Mouse (Mus musculus) lung, embryonic 14.5 days (tissue): ENCODE measurements at regions not wholly inside any gene's neighbourhood (a gene's known extent, or its start where the extent isn't known, plus 50 kb on each side); places are given as distances from the start of the nearest gene placed in this dataset.
A peak's percentile ranks its signal among the peaks of the same experiment; 100 is the strongest.
"Not testable (repeated sequence)": the region's sequence is repeated elsewhere in the genome, so short reads cannot be mapped to it uniquely, and the experiment has no call there.

Source experiments
- ATAC-seq: fragments of 200-750 bp; cut with Nextera tagmentation; 2 replicates; pipeline ENCODE4 v1.8.0; 2017; ENCODE audit warnings: mild to moderate bottlenecking, moderate TSS enrichment, moderate library complexity; ENCODE audit not compliant: insufficient read depth
- DNase-seq: peaks from one replicate; pipeline ENCODE4 v3.0.0-alpha.2; 2015
- H3K27ac ChIP-seq: fragments of 300-500 bp; sonication (generic); 2 replicates; pipeline ENCODE4 v1.5.1; 2014; ENCODE audit warnings: low read depth, mild to moderate bottlenecking, moderate library complexity
- H3K27me3 ChIP-seq: fragments of 300-500 bp; sonication (generic); 2 replicates; pipeline ENCODE4 v1.6.1; 2014; ENCODE audit warnings: low read length, control low read depth; ENCODE audit not compliant: insufficient read depth
- H3K36me3 ChIP-seq: fragments of 300-500 bp; sonication (generic); 2 replicates; pipeline ENCODE4 v1.6.1; 2014; ENCODE audit warnings: control low read depth; ENCODE audit not compliant: insufficient read depth
- H3K4me1 ChIP-seq: fragments of 300-500 bp; sonication (generic); 2 replicates; pipeline ENCODE4 v1.6.1; 2014; ENCODE audit warnings: antibody characterized with exemption, control low read depth; ENCODE audit not compliant: insufficient read depth
- H3K4me2 ChIP-seq: fragments of 300-500 bp; sonication (generic); 2 replicates; pipeline ENCODE4 v1.6.1; 2014; ENCODE audit warnings: mild to moderate bottlenecking
- H3K4me3 ChIP-seq: fragments of 300-500 bp; sonication (generic); 2 replicates; pipeline ENCODE4 v1.5.1; 2014; ENCODE audit warnings: low read depth, low read length
- H3K9ac ChIP-seq: fragments of 300-500 bp; sonication (generic); 2 replicates; pipeline ENCODE4 v1.6.1; 2014
- H3K9me3 ChIP-seq: fragments of 300-500 bp; sonication (generic); 2 replicates; pipeline ENCODE4 v1.6.1; 2016; ENCODE audit warnings: low read depth, low read length, control low read depth
- CTCF ChIP-seq: IDR thresholded peaks from 2 replicates; pipeline ENCODE4 v1.5.1; 2016; ENCODE audit warnings: antibody characterized with exemption, low read depth
- WGBS: fragments of 180-500 bp; shearing (Covaris S2); extraction: QIAGEN DNeasy Blood & Tissue Kit; methylation state at CpG from one replicate; pipeline ENCODE4 v1.1.7; 2014; 5-methylcytosine and 5-hydroxymethylcytosine counted together

GRCm38 (mm10) chr8:34275977-34276660 is 164.6 kb upstream of the Gm10131 start:
- WGBS = 69% methylated on average over 7 of the region's 7 CpGs
- no peak overlapping the region for H3K27ac ChIP-seq
- H3K9ac ChIP-seq = no peak overlapping the region
- H3K4me3 ChIP-seq = no peak overlapping the region
- DNase-seq = no peak
- no peak overlapping the region for H3K4me2 ChIP-seq
- no peaks in the 10 kb centered on the region for H3K27me3 ChIP-seq
- H3K9me3 ChIP-seq = no peaks in the 10 kb centered on the region
- TF ChIP-seq CTCF = no peak
- no peak for ATAC-seq
- H3K36me3 ChIP-seq = no peaks in the 10 kb centered on the region
- H3K4me1 ChIP-seq = 0 out of 2 replicates have a peak, but pooled peaks cover under 1% of the 10 kb centered on the region

DNA sequence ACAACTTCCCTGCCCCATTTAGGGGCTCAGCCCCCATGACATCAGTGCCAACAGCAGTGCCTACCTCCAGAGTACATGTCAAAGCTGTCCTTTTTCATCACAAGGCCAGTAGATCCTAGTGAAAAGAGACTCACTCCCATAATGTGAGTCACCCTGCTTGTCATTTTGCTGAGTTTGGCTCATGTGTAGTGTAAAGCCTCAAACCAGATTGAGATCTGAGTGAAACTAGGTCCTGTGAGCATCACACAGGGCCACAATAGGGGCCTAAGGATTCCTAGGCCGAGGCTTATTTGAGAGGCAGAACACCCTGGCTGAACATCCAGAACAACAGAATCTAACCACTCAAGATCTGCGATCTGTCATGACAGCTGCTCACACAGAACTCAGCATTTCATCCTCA is 163.3 kb upstream of the Gm10131 start:
- not testable (repeated sequence) for H3K4me3 ChIP-seq, H3K27ac ChIP-seq, DNase-seq, H3K4me1 ChIP-seq, ATAC-seq, H3K4me2 ChIP-seq, H3K9ac ChIP-seq, H3K9me3 ChIP-seq, H3K36me3 ChIP-seq, H3K27me3 ChIP-seq
- 84% methylated on average over 2 of the region's 2 CpGs for WGBS

GRCm38 (mm10) chr8:34274171-34274570 is 162.6 kb upstream of the Gm10131 start:
- no peak for ATAC-seq
- no peaks in the 10 kb centered on the region for H3K27me3 ChIP-seq
- no peaks in the 10 kb centered on the region for H3K9me3 ChIP-seq
- no peak for TF ChIP-seq CTCF
- 92% methylated on average over 6 of the region's 6 CpGs for WGBS
- no peak overlapping the region for H3K4me2 ChIP-seq
- no peak overlapping the region for H3K4me3 ChIP-seq
- no peak overlapping the region for H3K9ac ChIP-seq
- DNase-seq = no peak
- no peaks in the 10 kb centered on the region for H3K36me3 ChIP-seq
- H3K4me1 ChIP-seq = no peaks in the 10 kb centered on the region
- H3K27ac ChIP-seq = no peak overlapping the region

GRCm38 (mm10) chr8:34269848-34270247 is 158.3 kb upstream of the Gm10131 start:
- Histone ChIP-seq H3K4me2 (no peak overlapping the region), H3K4me3 (no peak overlapping the region), H3K36me3 (no peaks in the 10 kb centered on the region), H3K9ac (no peak overlapping the region), H3K4me1 (no peaks in the 10 kb centered on the region), H3K27me3 (no peaks in the 10 kb centered on the region), H3K27ac (no peak overlapping the region), H3K9me3 (no peaks in the 10 kb centered on the region)
- ATAC-seq = no peak
- no peak for DNase-seq
- 83% methylated on average over 6 of the region's 6 CpGs for WGBS
- no peak for TF ChIP-seq CTCF

DNA sequence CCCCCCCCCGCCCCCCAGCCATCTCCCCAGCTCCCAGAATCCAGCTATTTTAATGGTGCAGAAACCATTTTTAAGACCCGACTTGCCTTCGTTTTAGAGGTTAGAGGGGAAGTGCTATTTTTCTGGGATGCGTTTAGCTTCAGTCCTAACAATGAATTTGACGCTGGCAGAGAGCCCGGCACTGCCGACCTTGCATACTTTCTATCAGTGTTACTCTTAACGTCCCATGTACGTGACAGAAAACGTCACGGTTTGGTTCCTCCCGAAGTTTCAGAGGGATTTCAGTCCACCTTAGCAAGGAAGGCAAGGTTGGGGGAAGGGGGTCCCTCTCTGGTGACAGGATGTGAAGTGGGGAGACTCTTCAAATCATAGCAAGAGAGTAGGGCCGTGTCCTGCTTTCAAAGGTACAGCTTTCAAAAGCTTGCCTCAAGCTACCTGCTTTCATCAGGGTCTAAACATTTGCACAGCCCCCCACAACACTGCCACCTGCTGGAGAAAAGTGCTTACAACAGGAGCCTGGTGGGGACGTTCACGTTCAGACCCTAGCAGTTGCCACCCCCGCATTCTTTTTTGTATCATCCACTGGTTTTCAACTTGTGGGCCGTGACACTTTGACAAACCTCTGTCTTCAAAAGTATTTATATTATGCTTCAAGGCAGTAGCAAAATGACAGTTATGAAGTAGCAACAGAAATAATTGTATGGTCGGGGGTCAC is 157.4 kb upstream of the Gm10131 start:
- peak; percentile 37 for TF ChIP-seq CTCF
- WGBS = 86% methylated on average over 18 of the region's 18 CpGs
- Histone ChIP-seq H3K4me1 (no peaks in the 10 kb centered on the region), H3K27ac (no peak overlapping the region), H3K4me3 (no peak overlapping the region), H3K36me3 (no peaks in the 10 kb centered on the region), H3K9ac (no peak overlapping the region), H3K27me3 (no peaks in the 10 kb centered on the region), H3K4me2 (no peak overlapping the region), H3K9me3 (no peaks in the 10 kb centered on the region)
- DNase-seq (peak; percentile 15), ATAC-seq (no peak)

DNA sequence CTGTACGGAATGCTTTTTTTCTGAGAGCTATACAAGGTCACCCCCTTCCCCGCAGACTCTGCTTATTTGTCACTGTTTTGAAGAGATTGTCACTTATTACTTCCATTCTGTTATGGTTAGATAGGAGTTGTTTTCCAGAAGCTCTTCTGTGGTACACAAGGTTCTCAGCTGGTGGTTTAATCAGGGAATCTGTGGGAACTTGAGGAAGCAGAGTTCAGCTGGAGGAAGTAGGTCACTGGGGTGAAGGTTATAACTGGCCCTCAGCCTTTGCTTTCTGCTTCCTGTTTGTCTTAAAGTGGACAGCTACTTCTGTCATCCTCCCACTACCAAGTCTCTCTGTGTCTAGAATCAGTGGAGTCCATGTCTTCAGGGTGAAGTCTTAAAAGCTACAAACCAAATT is 143.4 kb upstream of the Gm10131 start:
- no peaks in the 10 kb centered on the region for H3K27me3 ChIP-seq
- H3K4me2 ChIP-seq = no peak overlapping the region
- no peak overlapping the region for H3K9ac ChIP-seq
- H3K4me1 ChIP-seq = no peaks in the 10 kb centered on the region
- TF ChIP-seq CTCF = no peak
- DNase-seq (peak; percentile 35), ATAC-seq (no peak)
- H3K9me3 ChIP-seq = no peaks in the 10 kb centered on the region
- no peak overlapping the region for H3K4me3 ChIP-seq
- WGBS = 82% methylated on average over 2 of the region's 2 CpGs
- H3K36me3 ChIP-seq = no peaks in the 10 kb centered on the region
- no peak overlapping the region for H3K27ac ChIP-seq

DNA sequence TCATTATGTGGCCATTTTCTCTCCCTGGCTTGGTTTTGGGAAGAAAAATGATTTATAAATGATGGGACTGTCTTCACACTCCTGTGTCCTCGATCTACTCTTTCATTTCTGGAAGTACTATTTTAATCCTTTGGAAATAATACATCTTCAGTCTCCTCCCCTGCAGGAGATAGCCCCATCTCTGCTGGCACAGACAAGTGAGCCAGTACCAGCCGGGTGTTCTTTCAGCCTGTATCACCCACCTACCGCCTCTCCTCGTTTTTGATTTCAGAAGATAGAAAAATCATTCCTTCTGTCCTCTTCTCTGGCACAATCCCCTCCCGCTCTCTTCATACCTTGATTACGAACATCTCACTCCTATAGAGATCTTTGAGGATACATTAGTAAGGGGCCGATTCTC is 140.4 kb upstream of the Gm10131 start:
- ATAC-seq (no peak), DNase-seq (no peak)
- Histone ChIP-seq H3K27me3 (no peaks in the 10 kb centered on the region), H3K9me3 (no peaks in the 10 kb centered on the region), H3K27ac (no peak overlapping the region), H3K36me3 (no peaks in the 10 kb centered on the region), H3K9ac (no peak overlapping the region), H3K4me2 (no peak overlapping the region), H3K4me3 (no peak overlapping the region), H3K4me1 (no peaks in the 10 kb centered on the region)
- WGBS = 88% methylated on average over 7 of the region's 7 CpGs
- no peak for TF ChIP-seq CTCF
